Mouse (Mus musculus) cerebellum, postnatal 36 days (tissue): ENCODE measurements around the gene Cbx5.
"Not testable (repeated sequence)": the region's sequence is repeated elsewhere in the genome, so short reads cannot be mapped to it uniquely, and the experiment has no call there.

Experiments
- DNase-seq, 2 experiments: peaks; one replicate each; pipeline ENCODE4 v3.0.0; 2021 to 2022; ENCODE audit warnings: mixed read lengths in 2 of 2

Cbx5 gene

DNA sequence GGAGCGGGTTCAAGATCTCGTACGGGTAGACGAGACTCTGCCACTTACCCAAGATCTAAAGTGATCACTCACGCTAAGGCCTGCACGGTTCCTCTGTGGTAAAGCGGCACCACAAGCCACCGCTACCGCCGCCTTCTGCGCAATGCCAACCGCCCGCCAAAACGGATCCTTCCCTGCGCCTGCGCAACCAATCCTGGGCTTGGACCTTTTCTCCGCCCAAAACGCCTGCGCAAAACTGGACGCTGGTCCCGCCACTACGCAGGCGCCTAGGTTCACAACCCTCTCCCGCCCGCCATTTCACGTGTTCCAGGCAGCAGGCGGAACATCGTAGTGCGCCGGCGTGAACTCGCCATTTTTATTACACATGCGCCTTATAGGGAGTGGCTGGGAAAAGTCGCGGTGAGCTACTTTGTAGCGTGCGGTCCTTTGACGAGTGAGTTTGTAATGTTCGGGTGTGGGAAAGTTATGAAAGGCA is at the start of gene Cbx5:
Gene Cbx5, minus strand, starts transcription at position 132 of the 475 bp plus-strand sequence.
- DNase-seq, result peak; percentile 98

DNA sequence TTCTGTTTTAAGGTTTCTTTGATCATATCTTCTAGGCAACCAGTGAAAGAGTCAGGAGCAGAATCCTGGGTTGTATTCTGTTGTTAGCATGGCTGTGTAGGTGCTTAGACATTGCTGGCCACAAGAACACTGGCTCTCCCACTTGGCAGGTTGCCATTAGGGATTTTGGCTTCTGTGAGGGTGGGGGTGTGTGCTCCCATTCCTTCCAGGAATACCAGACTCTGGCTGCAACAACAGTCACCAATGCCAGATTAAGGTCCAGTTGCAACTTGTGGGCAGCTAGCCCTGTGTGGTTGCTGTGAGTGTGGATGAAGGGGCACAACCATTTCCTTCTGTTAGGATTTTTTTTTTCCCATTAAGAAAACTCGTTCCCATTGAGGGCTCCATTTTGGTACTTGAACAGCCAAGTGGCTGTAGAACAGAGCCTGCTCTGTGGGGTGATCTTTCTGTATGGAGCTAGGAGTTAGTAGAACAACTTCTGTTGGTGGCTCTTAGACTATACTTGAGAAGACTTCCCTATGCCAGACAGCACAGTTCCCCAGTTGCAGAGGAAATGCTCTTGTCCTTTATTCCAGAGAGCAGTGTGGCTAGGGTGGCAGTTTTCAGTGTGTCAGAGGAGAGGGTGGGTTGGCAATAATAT is 46.3 kb upstream of the Cbx5 start:
- peak; percentile 24 to 43 for DNase-seq

DNA sequence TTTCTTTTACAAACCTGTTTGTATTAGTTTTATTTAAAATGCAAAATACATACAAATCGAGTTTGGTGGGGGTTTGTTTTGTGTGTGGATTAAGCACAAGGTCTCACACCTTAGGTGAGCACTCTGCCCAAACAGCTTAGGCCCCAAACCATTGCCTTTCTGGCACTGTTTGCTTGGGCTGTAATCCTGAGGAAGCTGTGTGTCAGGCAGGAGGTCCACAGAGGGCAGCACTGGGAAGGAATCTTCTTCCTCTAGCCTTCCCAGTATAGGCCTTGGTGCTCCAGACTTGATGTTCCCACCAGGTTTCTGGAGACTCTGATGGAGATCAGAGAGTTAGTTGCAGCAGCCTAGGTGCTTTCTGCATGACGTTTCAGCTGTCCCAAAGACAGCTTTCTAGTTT is 45.0 kb upstream of the Cbx5 start:
- DNase-seq, result no peak

DNA sequence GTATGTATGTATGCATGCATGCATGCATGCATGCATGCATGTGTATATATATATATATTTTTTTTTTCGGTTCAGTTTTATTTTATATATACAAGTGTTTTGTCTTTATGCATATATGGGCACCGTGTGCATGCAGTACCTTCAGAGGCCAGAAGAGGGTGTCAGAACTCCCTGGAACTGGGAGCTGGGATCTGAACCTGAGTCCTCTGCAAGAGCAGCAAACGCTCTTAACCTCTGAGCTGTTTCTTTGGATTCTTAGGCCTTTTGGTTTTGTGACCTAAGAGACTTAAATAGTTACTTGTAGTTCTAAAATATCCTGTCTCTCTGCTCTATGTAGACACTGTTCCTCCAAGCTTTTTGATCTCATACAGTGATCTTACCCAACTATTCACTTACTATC is 44.5 kb upstream of the Cbx5 start:
- peak; percentile 38 to 50 for DNase-seq

DNA sequence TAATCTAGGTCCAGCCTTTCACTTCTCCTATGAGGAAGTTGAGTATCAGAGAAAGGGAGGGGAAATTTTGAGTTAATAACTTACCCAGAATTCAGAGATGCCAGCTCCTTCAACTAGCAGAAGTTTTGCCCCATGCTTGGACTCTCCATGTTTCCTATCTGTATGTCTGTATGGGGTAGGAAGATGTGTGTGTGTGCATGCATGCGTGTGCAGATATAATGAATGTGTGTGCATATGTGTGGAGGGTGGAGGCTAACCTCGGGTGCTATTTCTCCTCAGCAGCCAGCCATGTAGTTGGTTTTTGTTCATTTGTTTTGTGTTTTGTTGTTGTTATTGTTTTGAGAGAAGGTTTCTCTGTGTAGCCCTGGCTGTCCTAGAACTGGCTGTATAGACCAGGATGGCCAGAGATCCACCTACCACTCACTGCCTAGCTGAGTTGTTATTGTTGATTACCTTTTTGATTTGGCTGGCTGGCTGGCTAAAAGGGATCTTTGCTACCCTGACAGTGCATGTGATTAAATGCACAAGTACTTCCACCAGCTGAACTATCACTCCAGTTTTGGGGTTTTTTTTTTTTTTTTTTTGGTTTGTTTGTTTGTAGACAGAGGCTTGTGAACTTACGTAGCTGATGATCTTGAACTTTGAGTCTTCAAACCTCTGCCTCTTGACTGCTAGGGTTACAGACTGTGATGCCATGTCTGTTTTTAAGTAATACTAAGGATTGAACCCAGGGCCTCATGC is 42.0 kb upstream of the Cbx5 start:
- DNase-seq, result no peak

DNA sequence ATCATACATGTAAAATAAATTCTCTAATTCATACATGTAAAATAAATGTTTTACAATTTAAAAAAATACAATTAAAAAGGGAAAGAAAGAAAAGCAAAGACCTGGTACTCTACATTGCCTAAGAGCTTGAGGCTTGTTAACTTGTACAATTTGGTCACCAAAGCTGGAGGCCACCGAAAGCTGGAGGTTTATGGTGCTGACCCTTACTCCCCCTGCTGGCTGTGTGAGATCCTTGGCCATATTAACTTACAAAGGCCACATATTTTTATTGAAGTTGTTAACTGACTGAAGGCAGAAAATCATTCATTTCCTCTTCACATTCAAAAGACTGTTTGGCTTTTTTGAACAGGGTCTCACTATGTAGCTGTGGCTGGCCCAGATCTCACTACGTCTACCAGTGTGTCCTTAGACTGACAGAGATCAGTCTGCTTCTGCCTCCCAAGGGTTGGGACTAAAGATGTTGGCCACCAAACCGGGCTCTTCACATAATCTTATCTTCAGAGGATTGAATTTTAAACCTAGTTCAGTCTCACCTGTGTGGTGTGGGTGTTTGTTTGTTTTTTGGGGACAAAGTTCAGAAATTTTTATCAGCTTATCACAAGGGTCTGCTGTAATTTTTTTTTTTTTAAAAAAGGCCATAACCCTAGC is 41.3 kb upstream of the Cbx5 start:
- DNase-seq, result no peak

DNA sequence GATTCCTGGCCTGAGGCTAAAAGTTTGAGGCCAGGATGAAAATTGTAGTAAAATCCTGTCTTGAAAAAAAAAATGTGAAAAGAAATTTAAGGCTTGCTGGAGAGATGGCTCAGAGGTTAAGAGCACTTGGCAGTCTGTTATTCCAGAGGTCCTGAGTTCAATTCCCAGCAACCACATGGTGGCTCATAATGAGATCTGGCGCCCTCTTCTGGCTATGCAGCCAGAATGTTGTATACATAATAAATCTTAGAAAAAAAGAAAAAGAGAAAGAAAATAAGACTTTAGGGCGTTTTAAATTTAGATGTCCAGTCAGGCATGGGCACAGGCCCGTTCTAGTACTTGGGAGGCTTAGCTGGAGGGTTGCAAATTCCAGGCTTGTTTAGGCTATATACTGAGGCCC is 40.1 kb upstream of the Cbx5 start:
- DNase-seq, result no peak

DNA sequence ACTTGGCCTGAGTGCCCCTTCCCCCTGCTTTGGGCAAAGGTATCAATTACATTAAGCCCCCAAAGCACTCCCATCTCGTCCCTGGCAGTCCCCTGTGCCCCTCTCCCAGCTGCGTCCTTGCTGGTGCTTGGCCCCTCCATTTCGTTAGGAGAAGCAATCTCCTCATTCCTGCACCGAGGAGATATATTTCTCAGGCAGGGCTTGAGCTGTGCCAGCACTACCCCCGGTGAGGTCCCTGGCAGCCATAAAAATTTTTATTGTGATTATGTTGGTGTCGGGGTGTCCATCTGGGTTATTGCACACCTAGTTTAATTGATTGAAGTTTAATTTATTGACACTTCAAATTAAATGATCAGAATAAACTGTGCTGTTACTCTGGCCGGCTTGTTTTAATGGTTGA is 38.3 kb upstream of the Cbx5 start:
- no peak for DNase-seq

DNA sequence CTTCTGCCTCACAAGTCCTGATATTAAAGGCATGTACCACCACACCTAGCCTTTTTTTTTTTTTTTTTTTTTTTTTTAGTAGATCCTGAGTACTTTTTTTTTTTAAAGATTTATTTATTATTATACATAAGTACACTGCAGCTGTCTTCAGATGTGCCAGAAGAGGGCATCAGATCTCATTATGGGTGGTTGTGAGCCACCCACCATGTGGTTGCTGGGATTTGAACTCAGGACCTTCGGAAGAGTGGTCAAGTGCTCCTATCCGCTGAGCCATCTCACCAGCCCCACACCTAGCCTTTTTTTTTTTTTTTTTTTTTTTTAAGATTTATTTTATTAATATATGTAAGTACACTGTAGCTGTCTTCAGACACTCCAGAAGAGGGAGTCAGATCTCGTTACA is 36.3 kb upstream of the Cbx5 start:
- not testable (repeated sequence) for DNase-seq

DNA sequence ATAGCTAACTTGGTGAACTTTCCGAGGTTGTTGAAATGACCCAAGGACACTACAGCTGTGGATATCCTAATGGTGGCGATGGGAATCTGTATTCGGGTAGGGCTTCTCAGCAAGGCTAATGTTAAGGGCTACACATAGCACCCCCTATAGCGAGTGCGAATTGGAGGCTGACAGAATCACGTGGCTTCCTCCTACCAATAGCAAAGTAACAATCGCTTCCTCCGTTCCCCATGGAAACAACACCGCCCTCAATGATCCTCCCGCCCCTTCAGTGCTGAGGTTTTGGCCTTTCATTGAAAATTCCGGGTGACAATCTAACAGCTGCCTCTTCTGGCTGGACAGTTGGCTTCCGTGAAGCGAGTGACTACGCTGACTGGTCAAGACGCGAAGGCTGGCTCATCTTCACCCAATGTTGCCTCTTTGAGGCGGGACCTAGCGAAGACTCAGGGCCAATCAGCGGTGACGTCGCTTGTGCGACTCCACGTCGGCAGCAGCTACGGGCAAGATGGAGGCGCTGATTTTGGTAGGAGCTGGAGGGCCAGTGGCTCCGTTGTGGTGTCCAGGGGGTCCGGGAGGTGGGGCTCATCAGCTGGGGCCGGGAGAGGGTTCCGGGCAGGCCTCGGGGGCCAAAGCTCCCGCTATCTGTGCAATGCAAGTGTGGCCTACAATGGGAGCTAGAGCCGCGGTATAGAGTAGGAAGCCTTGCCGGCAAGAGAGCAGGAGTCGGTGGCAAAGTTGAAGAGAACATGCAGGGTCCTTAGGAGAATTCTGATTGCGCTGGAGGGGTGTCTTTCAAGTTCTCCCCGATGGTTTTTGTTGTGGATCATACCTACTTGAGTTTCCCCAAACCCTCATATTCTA is 33.0 kb upstream of the Cbx5 start, which contains the start of gene Copz1:
Gene Copz1, plus strand, starts transcription at position 296 of the 861 bp plus-strand sequence.
- peak; percentile 94 for DNase-seq

DNA sequence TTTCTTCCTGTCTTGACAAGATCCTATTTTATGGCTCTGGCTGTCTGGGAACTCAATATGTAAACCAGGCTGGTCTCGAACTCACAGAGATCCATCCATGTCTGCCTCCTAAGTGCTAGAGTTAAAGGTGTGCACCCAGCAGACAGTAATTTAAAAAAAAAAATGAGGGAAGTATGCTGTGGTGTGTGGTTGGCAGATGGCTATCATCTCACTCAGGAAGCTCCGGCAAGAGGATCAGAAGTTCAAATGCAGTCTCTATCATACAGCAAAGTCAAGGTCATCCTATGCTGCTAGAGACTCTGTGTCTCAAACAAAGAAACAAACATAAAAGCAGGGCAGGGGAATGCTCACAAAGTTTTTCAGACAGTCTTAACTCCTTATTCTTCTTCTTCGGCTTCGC is 29.3 kb upstream of the Cbx5 start:
- no peak for DNase-seq

DNA sequence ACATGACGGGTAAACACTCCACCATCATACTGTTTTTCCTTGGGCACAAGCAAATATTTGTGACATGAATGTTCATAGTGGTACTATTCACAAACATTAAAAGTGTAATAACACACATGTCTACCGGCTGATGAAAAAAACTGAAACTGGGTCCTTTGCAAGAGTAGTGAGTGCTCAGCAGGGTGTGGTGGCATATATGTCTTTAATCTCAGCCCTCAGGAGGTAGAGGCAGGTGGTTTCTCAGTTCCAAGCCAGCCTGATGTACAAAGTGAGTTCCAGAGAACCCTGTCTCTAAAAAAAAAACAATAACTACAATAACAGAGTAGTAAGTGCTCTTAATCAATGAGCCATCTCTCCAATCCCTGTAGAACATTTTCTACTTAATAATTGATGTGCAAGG is 25.2 kb upstream of the Cbx5 start:
- no peak for DNase-seq

DNA sequence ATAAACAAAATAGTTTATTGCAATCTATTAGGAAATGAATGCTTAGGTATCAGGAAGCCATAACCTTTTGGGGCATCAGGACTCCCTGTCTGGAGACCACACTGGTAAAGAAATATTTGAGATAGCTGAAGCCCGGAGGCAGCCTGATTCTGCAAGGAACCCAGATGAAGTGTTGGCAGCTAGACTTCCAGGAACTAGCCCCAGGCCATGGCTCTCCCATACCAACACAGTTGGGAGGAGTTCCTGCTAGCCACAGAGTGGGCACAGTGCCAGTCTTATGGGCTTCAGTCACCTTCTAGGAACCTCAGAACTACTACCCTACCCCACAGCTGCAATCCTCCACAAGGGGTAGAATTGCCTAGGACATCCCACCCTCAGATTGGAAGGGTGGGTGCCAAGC is 20.4 kb upstream of the Cbx5 start:
- DNase-seq, result no peak

DNA sequence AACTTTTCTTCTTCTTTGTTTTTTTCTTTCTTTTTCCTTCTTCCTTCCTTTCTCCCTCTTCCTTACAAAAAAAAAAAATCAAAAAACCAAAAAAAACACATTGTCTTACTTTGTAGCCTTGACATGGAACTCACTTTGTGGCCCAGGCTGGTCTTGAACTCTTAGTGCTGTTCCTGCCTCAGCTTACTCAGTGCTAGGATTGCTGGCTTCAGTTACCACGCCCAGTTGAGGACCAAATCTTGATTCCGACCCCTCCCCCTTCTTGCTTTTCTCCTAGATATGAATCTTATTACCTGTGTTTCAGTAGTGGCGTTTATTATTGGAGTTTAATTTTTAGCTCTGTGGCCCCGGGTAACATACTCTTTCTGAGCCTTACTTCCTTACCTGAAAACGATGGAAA is 19.5 kb upstream of the Cbx5 start:
- DNase-seq, result no peak

DNA sequence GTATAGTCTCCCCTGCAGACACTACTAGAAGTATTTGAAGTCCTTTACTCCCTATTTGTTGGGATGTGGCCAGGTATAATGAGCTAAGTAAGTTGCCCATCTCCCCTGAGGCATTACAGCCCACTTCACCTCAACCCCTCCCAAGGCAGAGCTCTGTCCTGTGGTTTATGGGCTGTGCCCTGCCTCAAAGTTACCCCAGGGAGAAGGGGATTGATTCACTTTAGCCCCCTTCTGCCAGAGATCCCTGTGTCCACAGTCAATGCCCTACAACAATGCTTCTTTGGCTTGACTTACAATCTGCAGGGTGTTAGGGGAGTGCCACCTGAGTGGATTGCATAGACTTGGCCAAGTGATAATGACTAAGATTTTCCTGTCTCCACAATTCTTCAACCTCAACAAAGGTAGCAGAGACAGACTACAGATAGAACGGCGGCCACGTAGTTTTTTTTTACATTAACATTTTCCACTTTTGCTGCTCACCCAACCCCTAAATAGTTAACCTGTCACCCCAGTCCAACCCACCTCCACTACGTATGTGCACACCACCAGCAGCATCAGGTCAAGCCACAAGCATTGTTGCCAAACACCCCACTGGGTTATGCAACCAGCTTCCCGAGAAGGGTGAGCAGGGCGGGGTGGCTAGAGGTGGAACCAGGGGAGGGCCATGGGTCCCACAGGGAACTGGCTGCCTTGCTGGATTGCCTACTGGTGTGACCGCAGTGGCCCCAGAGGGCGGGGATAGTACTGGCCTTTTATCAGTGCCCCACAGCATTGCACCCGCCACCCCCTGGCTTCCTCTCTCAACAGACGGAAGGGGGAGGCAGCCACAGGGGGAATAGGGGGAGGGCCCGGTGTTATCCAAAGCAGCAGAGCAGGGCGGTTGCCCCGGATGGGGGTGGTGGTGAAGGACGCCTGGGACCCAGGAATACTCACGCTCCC is 18.4 kb upstream of the Cbx5 start, which contains the start of gene Nfe2:
Gene Nfe2, minus strand, starts transcription at position 614 of the 939 bp plus-strand sequence.
- peak in 1 of 2 experiments; percentile 23 for DNase-seq

DNA sequence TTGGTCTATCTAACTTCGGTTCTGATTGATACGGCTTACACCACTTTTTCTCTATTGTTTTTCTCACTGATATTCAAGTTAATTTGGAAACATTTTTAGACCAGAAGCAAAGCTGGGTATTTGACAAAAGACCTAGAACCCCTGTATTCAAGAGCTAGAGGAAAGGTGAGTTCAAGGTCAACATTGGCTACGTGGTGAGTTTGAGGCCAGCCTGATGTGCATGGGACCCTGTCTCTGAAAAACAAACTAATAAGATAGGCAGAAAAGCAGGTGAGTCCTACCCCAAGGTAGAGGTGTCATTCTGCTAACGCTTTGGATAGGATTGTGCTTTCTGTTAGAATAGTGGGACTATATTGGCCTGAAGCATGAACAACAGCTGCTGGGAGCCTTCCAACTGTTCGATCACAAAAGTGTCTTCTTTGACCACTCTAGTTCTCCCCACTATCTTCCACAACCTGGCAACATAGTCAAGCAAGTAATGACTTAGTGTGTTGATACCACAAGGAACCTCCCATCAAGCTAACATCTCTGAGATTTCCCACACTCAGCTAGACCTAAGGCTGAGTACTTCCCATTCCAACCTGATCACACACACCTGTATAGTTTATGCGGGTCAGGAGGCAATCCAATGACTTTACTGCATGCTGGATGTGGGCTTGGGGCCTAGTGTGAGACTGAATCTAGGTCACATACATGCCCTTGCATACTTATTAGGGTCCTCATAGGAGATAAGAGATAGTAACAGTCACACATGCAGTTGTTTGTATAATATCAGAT is 16.8 kb upstream of the Cbx5 start:
- DNase-seq, result no peak

DNA sequence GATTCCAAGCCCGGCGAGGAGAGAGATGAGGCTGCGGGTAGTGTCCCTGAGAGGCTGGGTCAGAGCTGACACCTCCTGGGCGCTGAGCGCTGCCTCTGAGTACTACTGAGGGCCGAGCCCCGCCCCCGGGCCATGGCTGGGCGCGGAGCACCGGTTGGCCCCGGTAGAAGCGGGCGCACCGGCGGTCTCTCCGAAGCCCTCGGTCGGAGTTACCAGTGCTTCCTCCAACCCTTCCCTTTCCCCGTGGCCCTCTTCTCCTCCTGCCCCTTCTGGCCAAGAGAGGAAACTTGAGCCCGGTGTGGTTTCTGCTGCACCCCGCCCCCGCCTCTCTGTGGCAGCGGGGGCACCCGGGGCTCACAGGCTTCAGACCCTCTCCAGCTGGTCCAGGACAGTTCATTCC is 15.6 kb upstream of the Cbx5 start:
- peak in 1 of 2 experiments; percentile 9 for DNase-seq

DNA sequence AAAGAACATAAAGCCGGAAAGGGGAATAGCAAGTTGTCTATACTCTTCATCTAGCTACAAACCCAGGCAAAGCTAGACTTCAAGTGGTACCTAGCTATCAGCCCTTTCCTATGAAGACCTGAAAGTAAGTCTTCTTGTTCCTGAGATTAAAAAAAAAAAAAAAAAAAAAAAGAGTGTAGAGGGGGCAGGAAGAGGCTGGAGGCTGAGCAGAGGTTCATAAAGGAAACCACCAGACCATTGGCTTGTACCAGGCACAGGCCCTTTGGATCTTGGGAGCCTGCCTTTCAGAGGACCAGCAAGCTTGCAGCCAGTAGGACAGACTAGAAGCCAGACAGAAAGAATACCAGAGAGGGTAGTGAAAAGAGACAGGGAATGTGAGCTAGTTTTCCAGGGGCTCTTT is 13.7 kb upstream of the Cbx5 start:
- DNase-seq, result no peak

DNA sequence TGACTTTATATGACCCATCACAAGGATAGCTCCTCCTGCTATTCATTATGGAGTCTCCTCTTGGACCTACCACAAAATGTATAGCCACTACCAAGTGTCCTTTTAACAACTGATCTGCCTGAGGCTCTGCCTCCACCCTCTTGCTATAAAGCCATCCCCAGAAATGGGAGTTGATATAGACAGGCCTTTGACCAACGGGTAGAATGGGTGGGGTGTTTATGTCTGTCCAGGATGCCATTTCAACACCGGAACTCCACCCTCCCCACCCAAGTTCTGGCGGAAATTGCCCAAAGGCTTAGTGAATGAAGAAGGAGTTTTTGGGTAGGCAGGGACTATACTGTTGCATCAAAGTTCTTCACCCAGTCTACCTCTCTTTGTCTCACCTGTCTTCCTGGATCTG is 13.0 kb upstream of the Cbx5 start:
- no peak for DNase-seq

DNA sequence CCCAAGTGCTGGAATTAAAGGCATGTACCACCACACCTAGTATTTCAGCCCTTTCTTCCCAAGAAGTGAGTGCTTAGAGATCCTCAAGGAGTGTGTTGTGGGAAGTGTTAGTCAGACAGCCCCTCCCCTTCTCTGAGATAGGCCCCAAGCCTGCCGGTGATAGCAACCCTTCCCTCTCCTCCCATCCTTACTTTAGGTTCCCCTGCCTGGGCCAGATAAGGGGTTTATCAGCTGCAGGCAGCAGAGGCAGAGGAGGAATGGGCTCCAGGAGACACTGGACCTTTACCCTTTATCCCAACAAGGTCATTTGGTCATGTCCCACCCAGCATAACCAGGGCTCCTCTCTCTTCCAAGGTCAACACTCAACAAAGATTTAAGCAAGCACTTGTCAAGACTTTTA is 12.0 kb upstream of the Cbx5 start:
- no peak for DNase-seq
